Mouse (Mus musculus) adipocyte (in vitro differentiated cells): ENCODE measurements around the gene Csf2rb2.
"Not testable (repeated sequence)": the region's sequence is repeated elsewhere in the genome, so short reads cannot be mapped to it uniquely, and the experiment has no call there.

Experiments
- DNase-seq: peaks from one replicate; pipeline ENCODE4 v3.0.0-alpha.2; 2016; ENCODE audit warnings: low spot score

Csf2rb2 gene

DNA sequence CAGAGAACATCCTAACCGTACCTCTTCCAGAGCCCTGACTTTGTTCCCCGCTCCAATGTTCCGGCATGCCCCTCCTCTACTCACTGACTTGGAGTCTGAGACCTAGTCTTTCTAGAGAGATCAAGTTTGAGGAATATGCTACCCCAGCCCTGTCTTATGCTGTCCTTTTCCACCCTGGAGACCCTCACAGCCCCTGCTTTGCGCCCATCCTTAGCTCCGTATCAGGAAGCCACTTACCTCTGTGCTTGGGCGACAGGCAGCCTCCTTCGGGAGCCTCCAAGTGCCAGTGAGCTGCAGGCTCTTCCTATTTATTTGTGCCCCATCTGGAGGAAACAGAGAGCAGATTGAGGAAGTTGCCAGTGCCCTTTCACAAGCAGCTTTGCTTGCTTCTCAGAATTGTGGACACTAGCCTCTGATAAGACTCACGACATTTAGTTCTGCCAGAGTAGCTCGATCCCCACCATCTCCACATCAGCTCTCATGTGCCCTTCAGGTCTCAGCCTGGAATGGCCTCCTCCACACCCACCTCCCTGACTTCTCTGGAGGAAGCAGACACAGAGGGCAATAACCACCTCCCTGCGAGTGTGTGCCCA is at the start of gene Csf2rb2:
Csf2rb2 (minus strand) TSS at position 381 of the 593 bp plus-strand sequence.
- DNase-seq, result no peak

DNA sequence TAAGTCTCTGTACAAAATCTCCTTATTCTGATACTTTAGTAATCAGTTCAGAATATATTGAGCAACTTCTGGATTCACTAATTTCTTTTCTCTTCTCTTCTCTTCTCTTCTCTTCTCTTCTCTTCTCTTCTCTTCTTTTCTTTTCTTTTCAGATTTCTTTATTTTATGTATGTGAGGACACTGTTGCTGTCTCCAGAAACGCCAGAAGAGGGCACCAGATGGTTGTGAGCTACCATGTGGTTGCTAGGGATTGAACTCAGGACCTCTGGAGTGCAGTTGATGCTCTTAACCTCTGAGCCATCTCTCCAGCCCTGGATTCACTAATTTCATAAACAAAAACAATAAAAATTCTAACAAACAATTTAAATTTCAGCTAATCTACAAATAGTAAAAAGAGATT is 49.4 kb upstream of the Csf2rb2 start:
- peak; percentile 78 for DNase-seq

DNA sequence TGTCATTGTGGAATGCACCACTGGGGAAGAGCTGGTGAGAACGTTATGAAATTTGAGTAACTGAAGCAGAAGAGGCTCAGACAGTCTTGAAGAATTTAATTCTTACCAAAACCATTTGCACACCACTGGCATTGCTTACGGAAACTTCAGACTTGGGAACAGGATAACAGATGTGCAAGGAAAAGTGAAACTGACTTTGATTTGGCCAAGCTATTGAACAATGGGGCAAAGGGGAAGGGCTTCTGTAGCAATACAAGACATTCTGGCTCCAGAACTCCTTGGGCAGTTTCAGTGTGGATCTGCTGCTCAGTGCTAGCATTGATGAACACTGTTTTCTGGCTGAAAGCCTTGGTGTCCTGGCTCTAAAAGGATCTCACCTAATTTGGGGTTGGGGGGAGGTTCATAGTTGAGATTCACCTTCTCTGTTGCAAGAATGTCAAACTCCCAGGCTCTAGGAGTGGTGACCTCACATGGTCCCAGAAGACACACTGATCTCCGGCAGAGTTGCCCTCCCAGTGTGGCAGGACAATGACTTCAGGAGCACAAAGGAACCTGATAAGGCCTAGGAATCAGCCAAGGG is 46.2 kb upstream of the Csf2rb2 start:
- DNase-seq, result peak; percentile 73

DNA sequence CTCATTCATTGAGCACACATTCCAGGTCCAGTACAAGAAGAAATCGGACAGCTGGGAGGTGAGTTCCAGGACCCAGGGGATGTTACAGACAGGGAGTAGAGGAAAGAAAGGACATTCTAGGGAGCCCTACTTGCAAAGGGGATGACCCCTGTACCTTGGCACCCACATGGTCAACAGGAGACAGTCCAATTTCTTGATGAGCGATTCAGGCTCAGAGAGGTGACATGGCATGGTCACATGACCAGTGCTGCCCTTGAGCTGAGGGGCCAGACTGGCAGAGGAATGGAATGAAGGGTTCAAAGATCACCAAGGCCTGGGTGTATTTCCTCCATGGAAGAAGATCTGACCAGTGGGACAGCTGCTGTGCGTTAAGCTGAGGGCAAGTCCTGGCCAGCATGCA is 39.0 kb upstream of the Csf2rb2 start:
- DNase-seq, result no peak

GRCm38 (mm10) chr15:78343683-78344082 is 38.2 kb upstream of the Csf2rb2 start:
- no peak for DNase-seq

DNA sequence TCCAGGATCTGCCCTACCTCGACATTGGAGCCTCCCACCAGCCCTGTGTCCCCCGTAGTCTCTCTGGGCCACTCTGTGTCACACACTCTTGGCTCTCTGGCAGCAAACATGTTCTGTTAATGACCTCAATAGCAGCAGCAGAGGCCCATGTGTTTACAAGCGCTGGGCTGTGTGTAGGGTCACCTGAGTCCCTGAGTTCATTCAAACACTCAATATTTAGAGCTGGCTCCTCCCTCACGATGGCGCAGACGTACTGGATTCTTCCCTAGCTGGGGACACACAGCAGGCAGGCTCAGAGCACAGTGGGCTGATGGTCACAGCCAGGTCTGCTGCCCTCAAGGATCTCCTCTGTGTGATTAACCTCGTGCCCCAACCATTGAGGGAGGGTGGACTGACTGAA is 35.4 kb upstream of the Csf2rb2 start:
- not testable (repeated sequence) for DNase-seq

GRCm38 (mm10) chr15:78339627-78340423 is 34.3 kb upstream of the Csf2rb2 start:
- peak; percentile 67 for DNase-seq

DNA sequence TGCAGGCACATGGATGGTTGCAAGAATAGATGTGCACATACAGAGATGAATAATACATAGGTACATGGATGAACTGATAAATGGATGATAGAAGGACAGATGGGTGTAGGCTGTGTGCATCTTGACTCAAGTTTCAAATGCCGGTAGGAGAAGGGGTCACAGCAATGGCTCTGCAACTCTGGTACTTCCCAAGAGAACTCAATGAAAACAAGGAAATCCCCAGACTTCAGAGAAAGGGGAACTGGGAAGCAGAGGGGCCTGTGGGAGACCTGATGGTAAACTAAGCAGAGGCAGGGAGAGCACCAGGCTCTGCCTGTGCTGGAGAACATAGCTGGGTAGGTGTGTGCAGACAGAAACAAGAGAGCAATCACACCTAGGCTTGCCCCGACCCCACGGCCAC is 28.9 kb upstream of the Csf2rb2 start:
- no peak for DNase-seq

GRCm38 (mm10) chr15:78332981-78333380 is 27.5 kb upstream of the Csf2rb2 start:
- DNase-seq, result no peak

DNA sequence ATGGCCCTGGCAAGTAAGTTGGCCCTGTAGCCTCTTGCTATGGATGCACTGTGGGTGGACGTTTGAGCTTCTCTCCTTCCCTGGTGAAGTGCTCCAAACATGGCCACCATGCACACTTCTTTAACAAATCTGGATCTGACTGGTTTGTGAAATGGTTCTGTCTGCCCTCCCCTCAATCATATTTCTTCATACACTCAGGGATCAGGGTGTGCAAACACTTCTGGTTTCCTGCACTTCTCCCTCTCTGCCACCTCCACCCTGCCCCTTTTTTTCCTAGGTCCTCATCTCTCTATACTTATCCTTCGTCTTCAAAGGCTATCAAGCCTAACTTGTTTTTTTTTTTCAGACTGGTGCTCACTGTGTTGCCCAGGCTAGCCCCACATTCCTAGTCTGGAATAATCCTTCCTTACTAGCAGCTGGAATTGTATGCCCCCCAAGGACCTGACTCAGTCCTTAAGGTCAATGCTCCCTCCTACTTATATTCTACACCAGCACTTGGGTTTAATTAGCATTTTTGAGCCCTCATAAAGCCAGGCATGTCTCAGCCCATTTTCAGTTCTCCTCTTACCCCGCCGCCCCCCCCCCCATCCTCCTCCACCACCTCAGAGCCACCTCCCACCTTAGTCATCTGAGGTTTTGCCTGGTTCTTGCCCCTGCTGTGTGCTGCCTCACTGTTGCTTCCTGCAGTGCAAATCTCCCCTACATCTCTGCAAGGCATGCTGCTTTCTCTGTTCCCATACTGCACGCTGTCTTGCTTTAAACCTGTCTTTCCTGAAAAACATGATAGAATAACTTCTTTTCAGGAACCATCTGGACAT is 26.2 kb upstream of the Csf2rb2 start:
- DNase-seq, result no peak

DNA sequence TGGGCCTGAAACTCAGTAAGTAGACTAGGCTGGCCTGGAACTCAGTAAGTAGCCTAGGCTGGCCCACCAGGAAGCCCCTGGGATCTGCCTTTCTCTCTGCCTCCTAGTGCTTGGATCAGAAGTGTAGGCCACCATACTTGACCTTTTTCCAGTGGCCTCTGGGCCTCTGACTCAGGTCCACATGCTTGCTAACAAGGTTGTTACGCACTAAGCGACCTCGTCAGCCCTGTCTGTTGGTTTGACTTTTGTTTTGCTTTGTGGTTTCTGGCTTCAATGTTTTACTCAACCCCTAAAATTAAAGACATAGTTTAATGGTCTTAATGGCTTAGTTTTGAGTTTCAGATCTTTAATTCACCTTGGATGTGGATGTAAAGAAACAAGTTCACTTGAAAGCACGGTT is 25.2 kb upstream of the Csf2rb2 start:
- no peak for DNase-seq

- DNase-seq, result not testable (repeated sequence)
Observed at GRCm38 (mm10) chr15:78329972-78330371, 24.5 kb upstream of the Csf2rb2 start.

DNA sequence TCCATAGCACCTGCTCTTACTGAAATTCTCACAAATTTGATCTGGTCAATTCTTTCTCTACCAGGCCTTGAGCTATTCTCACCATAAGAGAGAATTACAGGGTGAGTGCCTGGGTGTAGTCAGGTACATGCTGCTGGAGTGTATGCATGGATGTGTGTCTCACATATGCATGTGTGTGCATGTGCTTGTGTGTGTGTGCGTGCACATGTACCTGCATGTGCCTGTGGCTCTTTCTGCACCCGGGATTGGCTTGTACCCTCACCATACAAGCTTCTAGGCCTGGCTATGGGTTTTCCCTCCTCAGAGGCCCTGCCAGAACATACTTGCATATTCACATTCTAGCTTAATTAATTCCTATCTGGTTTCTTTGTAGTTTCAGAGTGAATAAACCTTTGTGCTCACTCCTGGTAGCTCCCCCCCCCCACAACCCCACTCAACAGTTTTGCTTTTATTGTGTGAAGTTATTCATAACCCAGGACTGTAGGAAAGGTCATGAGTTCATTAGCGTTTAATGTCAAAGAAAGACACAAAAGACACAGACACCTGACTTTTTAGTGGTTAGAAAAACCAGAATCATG is 23.1 kb upstream of the Csf2rb2 start:
- no peak for DNase-seq

DNA sequence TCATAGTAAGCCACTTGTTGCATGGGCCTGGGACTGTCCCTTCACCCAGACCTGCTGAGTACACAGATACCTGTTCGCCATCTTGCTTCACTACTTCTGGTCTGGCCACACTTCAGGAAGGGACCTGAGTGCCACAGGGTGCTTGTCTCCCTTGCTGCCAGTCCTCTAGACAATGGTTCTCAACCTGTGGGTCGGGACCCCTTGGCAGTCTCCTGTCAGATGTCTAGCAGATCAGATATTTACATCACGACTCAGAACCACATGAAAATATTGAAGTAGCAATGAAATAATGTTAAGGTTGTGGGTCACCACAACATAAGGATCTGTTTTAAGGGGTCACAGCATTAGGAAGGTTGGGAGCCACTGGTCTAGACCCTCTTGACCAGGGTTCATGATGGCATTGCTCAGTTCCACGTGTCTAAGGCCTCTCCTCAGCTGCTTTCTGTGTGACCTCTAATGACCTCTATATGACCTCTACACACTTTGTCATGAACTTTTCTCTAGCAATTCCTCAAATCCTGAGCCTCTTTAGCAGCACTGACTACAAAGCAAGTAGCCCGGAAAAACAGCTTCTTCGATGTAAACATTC is 22.3 kb upstream of the Csf2rb2 start:
- DNase-seq, result not testable (repeated sequence)

DNA sequence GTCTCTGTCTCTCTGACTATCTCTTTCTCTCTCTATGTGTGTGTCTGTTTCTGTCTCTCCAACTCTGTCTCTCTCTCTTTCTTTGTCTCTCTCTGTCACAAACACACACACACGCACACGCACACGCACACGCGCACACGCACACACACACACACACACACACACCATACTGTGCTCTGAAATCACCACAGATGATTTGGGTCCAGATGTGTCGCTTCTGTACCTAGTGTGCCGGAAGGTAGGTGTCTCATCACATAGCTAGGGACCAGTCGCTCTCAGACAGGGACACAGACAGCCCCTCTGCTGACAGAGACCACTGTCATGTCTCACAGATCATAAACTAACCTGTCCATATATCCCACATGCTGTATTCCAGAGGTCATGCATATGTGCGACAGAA is 21.2 kb upstream of the Csf2rb2 start:
- no peak for DNase-seq

GRCm38 (mm10) chr15:78325671-78326339 is 20.3 kb upstream of the Csf2rb2 start, which contains the start of gene Csf2rb:
Gene Csf2rb (plus strand): TSS chr15:78325752.
- peak; percentile 12 for DNase-seq

DNA sequence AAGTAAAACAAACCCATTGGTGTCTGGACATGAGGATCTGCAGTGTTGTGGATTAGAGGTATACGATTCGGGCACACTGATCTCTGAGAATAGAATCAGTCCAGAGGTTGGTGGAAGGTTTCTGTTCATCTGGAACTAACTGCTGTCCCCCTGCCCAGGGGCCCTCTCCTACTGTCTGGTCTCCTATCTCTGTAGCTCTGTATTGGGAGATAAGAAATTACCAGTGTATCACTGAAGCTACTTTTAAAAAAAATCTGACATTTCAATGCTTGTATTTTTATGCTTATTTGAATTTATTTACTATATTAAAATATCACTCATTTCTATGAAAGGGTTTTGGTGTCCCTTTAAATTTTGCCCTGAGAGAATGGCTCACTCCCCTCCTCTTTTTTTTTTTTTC is 18.8 kb upstream of the Csf2rb2 start:
- DNase-seq, result no peak

- DNase-seq, result no peak
Observed at GRCm38 (mm10) chr15:78323366-78323765, 17.8 kb upstream of the Csf2rb2 start.

GRCm38 (mm10) chr15:78320825-78321496 is 15.4 kb upstream of the Csf2rb2 start:
- peak; percentile 48 for DNase-seq
